Comparison of ENCODE assay signal across 8 mouse cellular contexts in genomic region chr5:91517077-91517476, GRCm38 (mm10). TPM values are rescaled to one million over a fixed set of nuclear protein-coding genes. Genes with fewer than 3 reads are reported as not detected.
DNase-seq lines count a peak whose midpoint lies in the region; ATAC-seq and TF ChIP-seq lines count a peak whose summit lies in the region.

No protein-coding gene starts in this region.

- H3ac ChIP-seq in myocyte (ENCODE audit: control insufficient read depth, insufficient read length): no peak overlapping the region

- no peak for ATAC-seq in kidney, embryonic 15.5 days (replicated peaks; ENCODE audit: low FRiP score)
- ATAC-seq in embryonic facial prominence, embryonic 15.5 days (ENCODE audit: insufficient number of reproducible peaks, low FRiP score, low TSS enrichment, low read depth): no peak
- ATAC-seq in intestine, postnatal 0 days: peak; percentile 55

- H3K4me3 ChIP-seq in kidney, embryonic 15.5 days (replicated peaks): peak overlapping the region; percentile 56
- H3K4me3 ChIP-seq in embryonic facial prominence, embryonic 15.5 days (replicated peaks): peak overlapping the region; percentile 62
- H3K4me3 ChIP-seq in intestine, postnatal 0 days (ENCODE audit: low read depth, low read length): peak overlapping the region; percentile 55; the same call in 1 of the 2 replicates
- peak overlapping the region; percentile 5 for H3K4me3 ChIP-seq in myocyte

- 15% methylated on average over 6 of the region's 6 CpGs for WGBS in kidney, embryonic 15.5 days
- WGBS in embryonic facial prominence, embryonic 15.5 days: 22% methylated on average over 6 of the region's 6 CpGs
- WGBS in intestine, postnatal 0 days: 5% methylated on average over 6 of the region's 6 CpGs

- H3K9me3 ChIP-seq in kidney, embryonic 15.5 days (replicated peaks): no peaks in the 10 kb centered on the region
- H3K9me3 ChIP-seq in embryonic facial prominence, embryonic 15.5 days (replicated peaks): no peaks in the 10 kb centered on the region
- no peaks in the 10 kb centered on the region for H3K9me3 ChIP-seq in intestine, postnatal 0 days (ENCODE audit: control insufficient read depth)

- H3K4me1 ChIP-seq in kidney, embryonic 15.5 days: peaks cover 23% of the 10 kb centered on the region
- peaks cover 20% of the 10 kb centered on the region for H3K4me1 ChIP-seq in embryonic facial prominence, embryonic 15.5 days
- no peaks in the 10 kb centered on the region for H3K4me1 ChIP-seq in intestine, postnatal 0 days (replicated peaks; ENCODE audit: control insufficient read depth, insufficient read depth, low read length)

- no peaks in the 10 kb centered on the region for H3K36me3 ChIP-seq in kidney, embryonic 15.5 days
- no peaks in the 10 kb centered on the region for H3K36me3 ChIP-seq in embryonic facial prominence, embryonic 15.5 days
- no peaks in the 10 kb centered on the region for H3K36me3 ChIP-seq in intestine, postnatal 0 days (ENCODE audit: control insufficient read depth, insufficient read depth)
- H3K36me3 ChIP-seq in myocyte (ENCODE audit: control insufficient read depth, insufficient read depth): no peaks in the 10 kb centered on the region

- no peak for TF ChIP-seq POLR2A in myocyte (IDR thresholded peaks at IDR 0.05; ENCODE audit: insufficient read length, low read depth)

- no peak overlapping the region for H3K27ac ChIP-seq in kidney, embryonic 15.5 days
- H3K27ac ChIP-seq in embryonic facial prominence, embryonic 15.5 days (replicated peaks): no peak overlapping the region
- peak overlapping the region; percentile 28; the same call in 1 of the 2 replicates for H3K27ac ChIP-seq in intestine, postnatal 0 days (ENCODE audit: low read depth, low read length)

- H3K79me2 ChIP-seq in myocyte (ENCODE audit: control insufficient read depth, insufficient read depth): no peaks in the 10 kb centered on the region

- H3K9ac ChIP-seq in kidney, embryonic 15.5 days: 0 out of 2 replicates have a peak overlapping the region, but pooled peaks have one; percentile 52
- H3K9ac ChIP-seq in embryonic facial prominence, embryonic 15.5 days: no peak overlapping the region
- no peak overlapping the region for H3K9ac ChIP-seq in intestine, postnatal 0 days (ENCODE audit: low read depth, low read length)

- no peak for DNase-seq in kidney, adult 8-10 months
- no peak for DNase-seq in adipocyte (ENCODE audit: low spot score)
- DNase-seq in natural killer cell, adult 2 months (ENCODE audit: low spot score in 2 of 2): no peak
- no peak for DNase-seq in layer of hippocampus, postnatal 25 days (ENCODE audit: extremely low spot score in 1 of 2, low spot score in 1 of 2)

- H3K4me2 ChIP-seq in kidney, embryonic 15.5 days: peak overlapping the region; percentile 96
- H3K4me2 ChIP-seq in embryonic facial prominence, embryonic 15.5 days (replicated peaks): peak overlapping the region; percentile 92
- peak overlapping the region; percentile 91 for H3K4me2 ChIP-seq in intestine, postnatal 0 days (replicated peaks; ENCODE audit: low read depth)
- H3K4me2 ChIP-seq in myocyte (ENCODE audit: low read depth): no peak overlapping the region

- peaks cover 19% of the 10 kb centered on the region for H3K27me3 ChIP-seq in kidney, embryonic 15.5 days
- no peaks in the 10 kb centered on the region for H3K27me3 ChIP-seq in embryonic facial prominence, embryonic 15.5 days
- H3K27me3 ChIP-seq in intestine, postnatal 0 days (replicated peaks; ENCODE audit: control insufficient read depth, insufficient read depth, low read length): no peaks in the 10 kb centered on the region
- H3K27me3 ChIP-seq in myocyte (ENCODE audit: control insufficient read depth, insufficient read depth, insufficient read length): peaks cover 26% of the 10 kb centered on the region

- TF ChIP-seq CTCF in intestine, postnatal 0 days (IDR thresholded peaks at IDR 0.05; ENCODE audit: low read depth): no peak

TF ChIP-seq in myocyte, 11 proteins besides CTCF, POLR2A, EP300 and RAD21:
- TF ChIP-seq CEBPB (IDR thresholded peaks at IDR 0.05; ENCODE audit: insufficient read depth, poor library complexity, severe bottlenecking) (no peak), SRF (IDR thresholded peaks at IDR 0.05; ENCODE audit: control insufficient read depth, insufficient read length, low read depth) (no peak), MYOG (IDR thresholded peaks at IDR 0.05; ENCODE audit: control insufficient read depth in 1 of 3, insufficient read depth in 1 of 3, insufficient read length in 2 of 3, low read depth in 2 of 3) (no peak), MYOD1 (IDR thresholded peaks at IDR 0.05; ENCODE audit: control insufficient read depth in 1 of 3, insufficient read length in 2 of 3, low read depth in 2 of 3) (no peak), POLR2AphosphoS2 (IDR thresholded peaks at IDR 0.05; ENCODE audit: insufficient read length, low read depth) (no peak), TCF3 (IDR thresholded peaks at IDR 0.05; ENCODE audit: insufficient read length, low read depth) (no peak), MAX (IDR thresholded peaks at IDR 0.05; ENCODE audit: low read depth) (no peak), TCF12 (IDR thresholded peaks at IDR 0.05; ENCODE audit: insufficient read depth, poor library complexity, severe bottlenecking) (no peak), REST (IDR thresholded peaks at IDR 0.05; ENCODE audit: insufficient read depth, insufficient read length) (no peak), E2F4 (IDR thresholded peaks at IDR 0.05; ENCODE audit: insufficient read depth) (no peak)

RNA-seq across cellular contexts. Expression of gene Parm1, which starts 0.3 kb away (rescaled TPM):
- 8.7 and 11.5 TPM in 2 replicates for polyA plus RNA-seq in kidney, embryonic 15.5 days (2015; fragmentation: Nextera tagmentation; extraction: Ambion mirVana)
- 25.9 and 28.3 TPM in 2 replicates for polyA plus RNA-seq in embryonic facial prominence, embryonic 15.5 days (2015; fragmentation: Nextera tagmentation; extraction: Ambion mirVana)
- polyA plus RNA-seq in intestine, postnatal 0 days (2015; fragmentation: Nextera tagmentation; extraction: Ambion mirVana): 11.0 and 11.7 TPM in 2 replicates
- 1.5 TPM for polyA plus RNA-seq in myocyte (2012; fragmentation: generic; extraction: Trizol)
- 10 to 100 TPM; 43.2 to 47.1 TPM for total RNA-seq in layer of hippocampus, postnatal 25 days (2021)

Comparison
In these comparisons a context has a peak if more than half of its experiments do, and no peak if none do; other contexts are left out.
1. H3K4me3 ChIP-seq: peak in every context shown above with its lines; median percentile 62 in embryonic facial prominence, embryonic 15.5 days; 56 in kidney, embryonic 15.5 days; 55 in intestine, postnatal 0 days; 5 in myocyte.